Mouse (Mus musculus) left cerebral cortex, postnatal 14 days (tissue): ENCODE measurements at regions not wholly inside any gene's neighbourhood (a gene's known extent, or its start where the extent isn't known, plus 50 kb on each side); places are given as distances from the start of the nearest gene placed in this dataset.

Source experiments
- DNase-seq, 2 experiments: peaks; one replicate each; pipeline ENCODE4 v3.0.0; 2021 to 2022; ENCODE audit warnings: low spot score in 2 of 2, mixed read lengths in 1 of 2
- intact Hi-C: fragments of 180-260 bp; cut with DNase I; formaldehyde crosslinking; loops from one replicate; pipeline ENCODE4 v1.15.1; 2025

- DNase-seq, result no peak
- intact Hi-C loops, result no loop called here
Observed at GRCm38 (mm10) chr19:56037584-56037983, 249.4 kb upstream of the Habp2 start.

GRCm38 (mm10) chr19:56039091-56040004, 247.6 kb upstream of the Habp2 start:
- intact Hi-C loops, result no loop called here
- DNase-seq, result no peak

GRCm38 (mm10) chr19:56041930-56042329, 245.0 kb upstream of the Habp2 start:
- no peak for DNase-seq
- intact Hi-C loops, result no loop called here

- intact Hi-C loops, result no loop called here
- DNase-seq, result no peak
Observed at GRCm38 (mm10) chr19:56046784-56047390, 240.1 kb upstream of the Habp2 start.

- no peak for DNase-seq
- intact Hi-C loops, result no loop called here
Observed at GRCm38 (mm10) chr19:56054186-56054585, 232.8 kb upstream of the Habp2 start.

GRCm38 (mm10) chr19:56056397-56056796, 230.5 kb upstream of the Habp2 start:
- intact Hi-C loops, result no loop called here
- no peak for DNase-seq

- no peak for DNase-seq
- intact Hi-C loops, result no loop called here
Observed at GRCm38 (mm10) chr19:56061882-56062540, 224.9 kb upstream of the Habp2 start.

- intact Hi-C loops, result no loop called here
Observed at GRCm38 (mm10) chr19:56063099-56063498, 223.8 kb upstream of the Habp2 start.

GRCm38 (mm10) chr19:56065730-56066129, 221.2 kb upstream of the Habp2 start:
- intact Hi-C loops, result no loop called here
- no peak for DNase-seq

More at GRCm38 (mm10) chr19:56063099-56063498, 223.8 kb upstream of the Habp2 start:
- DNase-seq, result no peak

GRCm38 (mm10) chr19:56068165-56068564, 218.8 kb upstream of the Habp2 start:
- intact Hi-C loops, result no loop called here
- no peak for DNase-seq

GRCm38 (mm10) chr19:56068854-56069253, 218.1 kb upstream of the Habp2 start:
- DNase-seq, result no peak
- intact Hi-C loops, result no loop called here

GRCm38 (mm10) chr19:56069266-56069665, 217.7 kb upstream of the Habp2 start:
- intact Hi-C loops, result no loop called here
- DNase-seq, result no peak

GRCm38 (mm10) chr19:56071340-56071739, 215.6 kb upstream of the Habp2 start:
- DNase-seq, result no peak
- intact Hi-C loops, result no loop called here

- no peak for DNase-seq
- intact Hi-C loops, result no loop called here
Observed at GRCm38 (mm10) chr19:56076128-56076527, 210.8 kb upstream of the Habp2 start.

GRCm38 (mm10) chr19:56077491-56077890, 209.4 kb upstream of the Habp2 start:
- intact Hi-C loops, result no loop called here
- no peak for DNase-seq

GRCm38 (mm10) chr19:56086413-56087083, 200.4 kb upstream of the Habp2 start:
- intact Hi-C loops, result no loop called here
- DNase-seq, result no peak

- DNase-seq, result no peak
- intact Hi-C loops, result no loop called here
Observed at GRCm38 (mm10) chr19:56087127-56087526, 199.8 kb upstream of the Habp2 start.

GRCm38 (mm10) chr19:56089795-56090375, 197.1 kb upstream of the Habp2 start:
- no peak for DNase-seq
- intact Hi-C loops, result no loop called here

- intact Hi-C loops, result no loop called here
- no peak for DNase-seq
Observed at GRCm38 (mm10) chr19:56091581-56091980, 195.4 kb upstream of the Habp2 start.

- intact Hi-C loops, result no loop called here
- DNase-seq, result no peak
Observed at GRCm38 (mm10) chr19:56095873-56096272, 191.1 kb upstream of the Habp2 start.
